In the genomic region with DNA sequence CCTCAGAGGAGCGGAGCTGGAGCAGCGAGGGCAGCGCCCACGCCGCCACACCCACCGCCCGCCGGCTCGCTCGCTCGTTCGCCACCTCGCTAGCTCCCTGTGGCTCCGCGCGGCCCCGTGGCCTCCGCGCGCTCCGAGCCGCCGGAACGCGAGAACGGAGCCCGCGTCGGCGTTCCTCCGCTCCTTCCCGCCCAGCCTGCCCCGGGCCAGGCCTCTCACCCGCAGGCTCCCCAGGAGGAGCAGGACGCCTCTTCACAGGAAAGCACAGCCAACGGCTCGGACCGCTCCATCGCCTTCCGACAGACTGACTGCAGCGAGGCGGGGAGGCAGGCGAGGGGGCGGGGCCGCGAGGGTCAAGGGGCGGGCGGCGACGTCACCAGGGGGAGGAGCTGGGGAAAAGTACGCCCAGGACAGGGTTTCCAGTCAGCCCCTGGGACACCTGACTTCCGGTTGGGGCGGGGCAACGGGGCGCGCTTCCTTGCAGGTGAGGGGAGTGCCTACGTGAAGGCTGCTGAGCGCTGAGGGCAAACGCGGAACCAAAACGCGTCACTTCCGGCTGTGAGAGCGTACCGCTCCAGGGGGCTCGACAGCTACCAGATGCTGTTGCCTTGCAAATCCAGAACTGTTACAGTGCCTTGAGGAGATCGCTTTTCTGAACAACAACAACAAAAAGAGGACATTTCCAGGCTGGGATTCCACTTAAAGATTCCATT, we compare ENCODE assay signal across 8 mouse cellular contexts. TPM values are rescaled to one million over a fixed set of nuclear protein-coding genes. Genes with fewer than 3 reads are reported as not detected.
DNase-seq lines count a peak whose midpoint lies in the region; ATAC-seq lines count a peak whose summit lies in the region.

A gene (minus strand): TSS at position 355 of the 713 bp plus-strand sequence.

- DNase-seq in MEL-GATA-1-ER (ENCODE audit: extremely low read depth, low read depth): peak; percentile 96
- DNase-seq in cerebellum, adult 8-10 months: peak; percentile 99
- peak; percentile 98 for DNase-seq in forelimb bud, embryonic 11.5 days (ENCODE audit: low read depth, low spot score)
- DNase-seq in layer of hippocampus, adult 9-10 months (ENCODE audit: low spot score): peak; percentile 92
- peak; percentile 98 for DNase-seq in ovary, postnatal 10 days (ENCODE audit: low spot score)
- DNase-seq in thymus, postnatal 10 days (ENCODE audit: low spot score in 2 of 2): peak; percentile 100

- WGBS in lung, embryonic 16.5 days: under 1% methylated on average over 64 of the region's 67 CpGs

- H3K9ac ChIP-seq in lung, embryonic 16.5 days (ENCODE audit: low read length): peak within 1 kb of the TSS; percentile 87

- H3K4me2 ChIP-seq in lung, embryonic 16.5 days (ENCODE audit: low read depth, low read length): peak within 1 kb of the TSS; percentile 87

- peak within 1 kb of the TSS; percentile 91 for H3K4me3 ChIP-seq in lung, embryonic 16.5 days (ENCODE audit: low read length)

- H3K27ac ChIP-seq in lung, embryonic 16.5 days (ENCODE audit: low read length): peak within 1 kb of the TSS; percentile 95

- H3K9me3 ChIP-seq in lung, embryonic 16.5 days (ENCODE audit: control insufficient read depth, low read length): no peaks in the 10 kb centered on the region

- peaks cover 6% of the 10 kb centered on the region for H3K36me3 ChIP-seq in lung, embryonic 16.5 days (ENCODE audit: control insufficient read depth, insufficient read depth, low read length)

- H3K4me1 ChIP-seq in lung, embryonic 16.5 days (replicated peaks; ENCODE audit: control insufficient read depth, insufficient read depth, low read length): peaks cover 3% of the 10 kb centered on the region; the same call in 1 of the 2 replicates

- peak; percentile 98 to 99 for ATAC-seq in hematopoietic stem cell, adult 5-6 weeks (replicated peaks in 1 of 2; ENCODE audit: insufficient read depth in 1 of 2, low FRiP score in 2 of 2, low TSS enrichment in 1 of 2, low read depth in 1 of 2, poor library complexity in 2 of 2, severe bottlenecking in 2 of 2)
- peak; percentile 98 for ATAC-seq in lung, embryonic 16.5 days (ENCODE audit: low read depth)

- H3K27me3 ChIP-seq in lung, embryonic 16.5 days (ENCODE audit: control insufficient read depth, insufficient read depth, low read depth, low read length): no peaks in the 10 kb centered on the region

RNA-seq across cellular contexts. Expression of the gene that starts here (rescaled TPM):
- total RNA-seq in hematopoietic stem cell, adult 5-6 weeks (2017): 29.9 and 48.4 TPM in 2 replicates
- 11.6 and 12.7 TPM in 2 replicates for polyA plus RNA-seq in lung, embryonic 16.5 days (2015; fragmentation: Nextera tagmentation; extraction: Ambion mirVana)

Comparison
In these comparisons a context has a peak if more than half of its experiments do, and no peak if none do; other contexts are left out.
1. Peak in every context shown above with its lines: DNase-seq, ATAC-seq, H3K4me3 ChIP-seq and H3K27ac ChIP-seq.